Mouse (Mus musculus) bone marrow, adult 2 months (tissue): ENCODE results near the gene Xrcc2.

Experiments
- CTCF ChIP-seq: fragments of 200-500 bp; IDR thresholded peaks from 2 replicates; pipeline ENCODE4 v1.5.1; 2011; ENCODE audit warnings: low read length, control low read depth; ENCODE audit not compliant: control insufficient read depth, insufficient read depth
- POLR2A ChIP-seq: fragments of 200-500 bp; IDR thresholded peaks from 2 replicates; pipeline ENCODE4 v1.6.1; 2011; ENCODE audit warnings: low read depth, mild to moderate bottlenecking, control low read depth, low read length, borderline replicate concordance; ENCODE audit not compliant: control insufficient read depth

GRCm38 (mm10) chr5:25652435-25652834 is 53.2 kb downstream of the Xrcc2 start:
- no peak for TF ChIP-seq CTCF
- TF ChIP-seq POLR2A = no peak
